Comparison of ENCODE assay signal across 8 mouse cellular contexts in the genomic region with DNA sequence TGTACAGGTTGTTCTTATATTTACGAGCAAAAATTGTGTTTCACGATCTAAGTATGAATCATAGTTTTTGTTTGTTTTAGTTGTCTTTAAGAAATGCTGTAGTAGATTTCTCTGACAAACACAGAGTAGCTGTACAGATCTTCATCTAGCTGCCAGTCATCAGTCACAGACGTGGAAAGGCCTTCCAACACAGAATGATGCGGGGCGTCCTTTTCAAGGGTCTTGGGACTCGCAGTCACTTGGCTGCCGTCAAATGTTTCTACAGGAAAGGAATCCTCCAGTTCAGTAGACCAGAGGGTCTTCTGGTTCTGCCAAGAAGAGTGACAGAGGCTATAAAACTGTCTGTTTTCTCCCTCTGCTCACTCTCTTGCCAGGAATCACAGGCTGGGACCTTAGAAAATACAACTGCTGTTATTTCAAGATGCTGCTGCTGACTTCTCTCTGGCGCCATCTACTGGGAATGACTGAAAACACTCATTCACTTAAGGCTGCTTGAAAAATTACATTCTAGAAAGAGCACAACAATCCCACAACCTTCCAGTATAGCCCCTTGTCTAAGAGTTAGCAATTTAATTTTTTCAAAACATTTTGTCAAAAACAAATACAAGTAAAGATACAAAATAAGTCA.
DNase-seq lines count a peak whose midpoint lies in the region; ATAC-seq and TF ChIP-seq lines count a peak whose summit lies in the region.

No protein-coding gene starts in this region.

- 82% methylated on average over 8 of the region's 8 CpGs for WGBS in spleen, adult 2 months
- 51% methylated on average over 8 of the region's 8 CpGs for WGBS in forebrain, postnatal 0 days
- 67% methylated on average over 8 of the region's 8 CpGs for WGBS in kidney, adult 2 months
- WGBS in midbrain, embryonic 16.5 days: 73% methylated on average over 8 of the region's 8 CpGs

- peak; percentile 93 for ATAC-seq in forebrain, postnatal 0 days
- peak; percentile 66; the same call in 1 of the 2 replicates for ATAC-seq in midbrain, embryonic 16.5 days

- no peak for TF ChIP-seq POLR2A in spleen, adult 2 months (IDR thresholded peaks at IDR 0.05; ENCODE audit: low read depth, low read length)
- TF ChIP-seq POLR2A in kidney, adult 2 months (IDR thresholded peaks at IDR 0.05; ENCODE audit: low read depth, low read length): no peak

- DNase-seq in spleen, adult 2 months (ENCODE audit: low read depth in 1 of 2, low spot score in 2 of 2): peak; percentile 7 to 27
- no peak for DNase-seq in spleen, adult 12 weeks (ENCODE audit: low spot score)
- peak; percentile 22 for DNase-seq in cerebellum, adult 11 months
- peak; percentile 91 for DNase-seq in forebrain, postnatal 0 days
- peak; percentile 67 for DNase-seq in kidney, adult 2 months
- peak; percentile 19 to 42 for DNase-seq in left cerebral cortex, postnatal 36 days (ENCODE audit: low spot score in 2 of 2)
- DNase-seq in thymus, postnatal 0 days (ENCODE audit: low spot score): peak; percentile 85

- H3K27me3 ChIP-seq in spleen, adult 2 months (ENCODE audit: control insufficient read depth, insufficient read depth, low read length): no peaks in the 10 kb centered on the region
- H3K27me3 ChIP-seq in forebrain, postnatal 0 days (ENCODE audit: insufficient read depth, low read length): no peaks in the 10 kb centered on the region
- H3K27me3 ChIP-seq in kidney, adult 2 months (replicated peaks; ENCODE audit: control insufficient read depth, insufficient read depth, low read length): no peaks in the 10 kb centered on the region
- H3K27me3 ChIP-seq in midbrain, embryonic 16.5 days (ENCODE audit: control insufficient read depth, insufficient read depth, low read depth, low read length): no peaks in the 10 kb centered on the region

- no peak overlapping the region for H3K9ac ChIP-seq in forebrain, postnatal 0 days
- no peak overlapping the region for H3K9ac ChIP-seq in midbrain, embryonic 16.5 days (ENCODE audit: low read depth, low read length)

- intact Hi-C loops in left cerebral cortex, postnatal 36 days (cut with DNase I): no loop called here

- no peaks in the 10 kb centered on the region for H3K36me3 ChIP-seq in spleen, adult 2 months (ENCODE audit: control insufficient read depth, insufficient read depth, low read length)
- H3K36me3 ChIP-seq in forebrain, postnatal 0 days (ENCODE audit: insufficient read depth): no peaks in the 10 kb centered on the region
- no peaks in the 10 kb centered on the region for H3K36me3 ChIP-seq in kidney, adult 2 months (ENCODE audit: control insufficient read depth, insufficient read depth, low read length)
- H3K36me3 ChIP-seq in midbrain, embryonic 16.5 days (ENCODE audit: control insufficient read depth, insufficient read depth, low read length): no peaks in the 10 kb centered on the region

- no peak overlapping the region for H3K4me3 ChIP-seq in spleen, adult 2 months (ENCODE audit: extremely low read depth, insufficient read depth, insufficient read length)
- no peak overlapping the region for H3K4me3 ChIP-seq in forebrain, postnatal 0 days (ENCODE audit: low read depth, low read length)
- no peak overlapping the region for H3K4me3 ChIP-seq in kidney, adult 2 months (ENCODE audit: insufficient read depth, low read depth, low read length)
- H3K4me3 ChIP-seq in midbrain, embryonic 16.5 days (ENCODE audit: low read depth, low read length): no peak overlapping the region

- H3K9me3 ChIP-seq in forebrain, postnatal 0 days (ENCODE audit: low read length): no peaks in the 10 kb centered on the region
- no peaks in the 10 kb centered on the region for H3K9me3 ChIP-seq in midbrain, embryonic 16.5 days (replicated peaks; ENCODE audit: control insufficient read depth, low read length, poor library complexity, severe bottlenecking)

- no peaks in the 10 kb centered on the region for H3K4me1 ChIP-seq in spleen, adult 2 months (ENCODE audit: control insufficient read depth, insufficient read depth, insufficient read length)
- H3K4me1 ChIP-seq in forebrain, postnatal 0 days (ENCODE audit: insufficient read depth): no peaks in the 10 kb centered on the region
- no peaks in the 10 kb centered on the region for H3K4me1 ChIP-seq in kidney, adult 2 months (ENCODE audit: control insufficient read depth, insufficient read depth, low read length)
- H3K4me1 ChIP-seq in midbrain, embryonic 16.5 days (ENCODE audit: control insufficient read depth, insufficient read depth, low read length): no peaks in the 10 kb centered on the region

- no peak overlapping the region for H3K27ac ChIP-seq in spleen, adult 2 months (ENCODE audit: insufficient read depth, low read length)
- H3K27ac ChIP-seq in forebrain, postnatal 0 days (ENCODE audit: low read depth, low read length): no peak overlapping the region
- H3K27ac ChIP-seq in kidney, adult 2 months (ENCODE audit: insufficient read depth, low read depth, low read length): no peak overlapping the region
- no peak overlapping the region for H3K27ac ChIP-seq in midbrain, embryonic 16.5 days (ENCODE audit: low read length)

- TF ChIP-seq CTCF in spleen, adult 2 months (IDR thresholded peaks at IDR 0.05; ENCODE audit: extremely low read depth, insufficient read depth, insufficient read length, insufficient replicate concordance): no peak
- TF ChIP-seq CTCF in forebrain, postnatal 0 days (IDR thresholded peaks at IDR 0.05; ENCODE audit: low read depth): peak; percentile 87
- TF ChIP-seq CTCF in kidney, adult 2 months (conservative IDR thresholded peaks at IDR 0.05; ENCODE audit: insufficient read depth, insufficient read length, low read depth, low read length): peak; percentile 47

- H3K4me2 ChIP-seq in forebrain, postnatal 0 days (ENCODE audit: low read depth): no peak overlapping the region
- no peak overlapping the region for H3K4me2 ChIP-seq in midbrain, embryonic 16.5 days (ENCODE audit: low read length)
